Mouse (Mus musculus) intestine, postnatal 0 days (tissue): ENCODE measurements around the gene Rimbp2. TPM values are rescaled to one million over a fixed set of nuclear protein-coding genes. Genes with fewer than 3 reads are reported as not detected.

ENCODE experiments used
- ATAC-seq: fragments of 200-750 bp; cut with Nextera tagmentation; 2 replicates; pipeline ENCODE4 v1.8.0; 2017; ENCODE audit warnings: mild to moderate bottlenecking, moderate TSS enrichment, moderate library complexity
- H3K27ac ChIP-seq: fragments of 300-500 bp; sonication (generic); 2 replicates; pipeline ENCODE4 v1.5.1; 2014; ENCODE audit warnings: mild to moderate bottlenecking, low read depth, low read length, moderate library complexity
- H3K27me3 ChIP-seq: fragments of 300-500 bp; sonication (generic); replicated peaks from 2 replicates; pipeline ENCODE4 v1.6.1; 2014; ENCODE audit warnings: low read length, mixed read lengths; ENCODE audit not compliant: control insufficient read depth, insufficient read depth
- H3K36me3 ChIP-seq: fragments of 300-500 bp; sonication (generic); 2 replicates; pipeline ENCODE4 v1.6.1; 2014; ENCODE audit warnings: mild to moderate bottlenecking, moderate library complexity; ENCODE audit not compliant: control insufficient read depth, insufficient read depth
- H3K4me1 ChIP-seq: fragments of 300-500 bp; sonication (generic); replicated peaks from 2 replicates; pipeline ENCODE4 v1.6.1; 2014; ENCODE audit warnings: antibody characterized with exemption, low read length, mixed read lengths; ENCODE audit not compliant: control insufficient read depth, insufficient read depth
- H3K4me2 ChIP-seq: fragments of 300-500 bp; sonication (generic); replicated peaks from 2 replicates; pipeline ENCODE4 v1.6.1; 2014; ENCODE audit warnings: low read depth, mild to moderate bottlenecking, moderate library complexity
- H3K4me3 ChIP-seq: fragments of 300-500 bp; sonication (generic); 2 replicates; pipeline ENCODE4 v1.5.1; 2014; ENCODE audit warnings: low read depth, low read length
- H3K9ac ChIP-seq: fragments of 300-500 bp; sonication (generic); 2 replicates; pipeline ENCODE4 v1.6.1; 2014; ENCODE audit warnings: mild to moderate bottlenecking, low read depth, low read length
- H3K9me3 ChIP-seq: fragments of 300-500 bp; sonication (generic); 2 replicates; pipeline ENCODE4 v1.6.1; 2016; ENCODE audit warnings: mixed run types; ENCODE audit not compliant: control insufficient read depth
- CTCF ChIP-seq: sonication (generic); IDR thresholded peaks from 2 replicates; pipeline ENCODE4 v1.5.1; 2016; ENCODE audit warnings: low read depth, mild to moderate bottlenecking, control low read depth, antibody characterized with exemption, moderate library complexity
- WGBS: fragments of 180-500 bp; shearing (Covaris S2); extraction: QIAGEN DNeasy Blood & Tissue Kit; methylation state at CpG from one replicate; pipeline ENCODE4 v1.1.7; 2014; 5-methylcytosine and 5-hydroxymethylcytosine counted together
- polyA plus RNA-seq: library from polyadenylated mRNA; unstranded; fragments of >200 nt; fragmentation: Nextera tagmentation; extraction: Ambion mirVana; gene quantifications from 2 replicates; pipeline ENCODE4 v1.2.1, GENCODE M21; 2015

Gene Rimbp2
- polyA plus RNA-seq, 1 experiment from 2014 or later, result 0.13 TPM

- no peaks in the 10 kb centered on the region for H3K27me3 ChIP-seq
- H3K9ac ChIP-seq, result no peak overlapping the region
- H3K4me2 ChIP-seq, result no peak overlapping the region
- no peak for ATAC-seq
- no peaks in the 10 kb centered on the region for H3K36me3 ChIP-seq
- no peak overlapping the region for H3K4me3 ChIP-seq
- WGBS, result 77% methylated on average over 6 of the region's 6 CpGs
- no peak overlapping the region for H3K27ac ChIP-seq
- TF ChIP-seq CTCF, result no peak
- no peaks in the 10 kb centered on the region for H3K4me1 ChIP-seq
- H3K9me3 ChIP-seq, result no peaks in the 10 kb centered on the region
Measured at GRCm38 (mm10) chr5:128744351-128744750, 208.9 kb downstream of the Rimbp2 start.

- 36% methylated on average over 8 of the region's 8 CpGs for WGBS
- Histone ChIP-seq H3K27ac (no peak overlapping the region), H3K4me2 (no peak overlapping the region), H3K9ac (no peak overlapping the region), H3K27me3 (no peaks in the 10 kb centered on the region), H3K9me3 (no peaks in the 10 kb centered on the region), H3K4me3 (no peak overlapping the region), H3K36me3 (no peaks in the 10 kb centered on the region), H3K4me1 (no peaks in the 10 kb centered on the region)
- no peak for ATAC-seq
- peak; percentile 38 for TF ChIP-seq CTCF
Measured at GRCm38 (mm10) chr5:128739838-128740171, 213.5 kb downstream of the Rimbp2 start.

- Histone ChIP-seq H3K4me3 (no peak overlapping the region), H3K9ac (no peak overlapping the region), H3K27ac (no peak overlapping the region), H3K27me3 (no peaks in the 10 kb centered on the region), H3K9me3 (no peaks in the 10 kb centered on the region), H3K4me1 (no peaks in the 10 kb centered on the region), H3K4me2 (no peak overlapping the region), H3K36me3 (no peaks in the 10 kb centered on the region)
- WGBS, result 44% methylated on average over 16 of the region's 17 CpGs
- TF ChIP-seq CTCF, result no peak
- ATAC-seq, result no peak
Measured at GRCm38 (mm10) chr5:128739168-128739837, 214.0 kb downstream of the Rimbp2 start.

GRCm38 (mm10) chr5:128735921-128736320, 217.4 kb downstream of the Rimbp2 start:
- Histone ChIP-seq H3K4me3 (no peak overlapping the region), H3K4me2 (no peak overlapping the region), H3K27me3 (no peaks in the 10 kb centered on the region), H3K27ac (no peak overlapping the region), H3K9ac (no peak overlapping the region), H3K36me3 (no peaks in the 10 kb centered on the region), H3K9me3 (no peaks in the 10 kb centered on the region), H3K4me1 (no peaks in the 10 kb centered on the region)
- no peak for TF ChIP-seq CTCF
- 65% methylated on average over 22 of the region's 22 CpGs for WGBS
- no peak for ATAC-seq

- TF ChIP-seq CTCF, result peak; percentile 92
- Histone ChIP-seq H3K9ac (no peak overlapping the region), H3K4me1 (no peaks in the 10 kb centered on the region), H3K36me3 (no peaks in the 10 kb centered on the region), H3K9me3 (no peaks in the 10 kb centered on the region), H3K27ac (no peak overlapping the region), H3K27me3 (no peaks in the 10 kb centered on the region), H3K4me3 (no peak overlapping the region), H3K4me2 (no peak overlapping the region)
- no peak for ATAC-seq
- 5% methylated on average over 6 of the region's 6 CpGs for WGBS
Measured at GRCm38 (mm10) chr5:128733955-128734354, 219.3 kb downstream of the Rimbp2 start.

GRCm38 (mm10) chr5:128732416-128733014, 220.8 kb downstream of the Rimbp2 start:
- TF ChIP-seq CTCF, result peak; percentile 46
- WGBS, result 70% methylated on average over 11 of the region's 11 CpGs

GRCm38 (mm10) chr5:128730634-128731033, 222.7 kb downstream of the Rimbp2 start:
- Histone ChIP-seq H3K4me1 (no peaks in the 10 kb centered on the region), H3K9ac (no peak overlapping the region), H3K27me3 (no peaks in the 10 kb centered on the region), H3K9me3 (no peaks in the 10 kb centered on the region), H3K27ac (no peak overlapping the region), H3K36me3 (no peaks in the 10 kb centered on the region), H3K4me3 (no peak overlapping the region), H3K4me2 (no peak overlapping the region)
- TF ChIP-seq CTCF, result peak; percentile 74
- 43% methylated on average over 5 of the region's 5 CpGs for WGBS
- ATAC-seq, result no peak

More at GRCm38 (mm10) chr5:128732416-128733014, 220.8 kb downstream of the Rimbp2 start:
- Histone ChIP-seq H3K36me3 (no peaks in the 10 kb centered on the region), H3K9ac (no peak overlapping the region), H3K27ac (no peak overlapping the region), H3K4me2 (no peak overlapping the region), H3K9me3 (no peaks in the 10 kb centered on the region), H3K4me1 (no peaks in the 10 kb centered on the region), H3K27me3 (no peaks in the 10 kb centered on the region), H3K4me3 (no peak overlapping the region)
- no peak for ATAC-seq
